Mouse (Mus musculus) cerebellum, adult 2 months (tissue): Measurements from ENCODE around the gene BC048562. TPM values are rescaled to one million over a fixed set of nuclear protein-coding genes. Genes with fewer than 3 reads are reported as not detected.

ENCODE experiments used
- DNase-seq, 2 experiments: peaks; one replicate each; pipeline ENCODE4 v3.0.0; 2021
- H3K27ac ChIP-seq: fragments of 200-500 bp; 2 replicates; pipeline ENCODE4 v1.5.1; 2012; ENCODE audit warnings: low read length, control low read depth, inconsistent platforms; ENCODE audit not compliant: insufficient read depth
- H3K27me3 ChIP-seq: fragments of 200-500 bp; 2 replicates; pipeline ENCODE4 v1.6.1; 2012; ENCODE audit warnings: inconsistent platforms, mild to moderate bottlenecking, low read length, moderate library complexity; ENCODE audit not compliant: control insufficient read depth, insufficient read depth
- H3K4me1 ChIP-seq: fragments of 200-500 bp; 2 replicates; pipeline ENCODE4 v1.6.1; 2011; ENCODE audit warnings: low read length; ENCODE audit not compliant: control insufficient read depth, insufficient read depth
- H3K4me3 ChIP-seq: fragments of 200-500 bp; replicated peaks from 2 replicates; pipeline ENCODE3; 2011; ENCODE audit warnings: mild to moderate bottlenecking, low read depth, low read length, control low read depth; ENCODE audit not compliant: insufficient read depth
- CTCF ChIP-seq: fragments of 200-500 bp; IDR thresholded peaks from 2 replicates; pipeline ENCODE4 v1.5.1; 2011; ENCODE audit warnings: low read depth, mild to moderate bottlenecking, control low read depth, low read length, moderate library complexity, borderline replicate concordance; ENCODE audit not compliant: insufficient read depth
- POLR2A ChIP-seq: fragments of 200-500 bp; IDR thresholded peaks from 2 replicates; pipeline ENCODE4 v1.6.1; 2011; ENCODE audit warnings: low read length, control low read depth, borderline replicate concordance; ENCODE audit not compliant: insufficient read depth
- WGBS: fragments of 180-500 bp; shearing (Covaris S2); methylation state at CpG from one replicate; pipeline ENCODE4 v1.1.7; 2018; 5-methylcytosine and 5-hydroxymethylcytosine counted together
- polyA plus RNA-seq: library from polyadenylated mRNA; depleted of rRNA; stranded (reverse); fragments of >200 nt; gene quantifications from 2 replicates; pipeline ENCODE4 v1.2.3, GENCODE M21; 2012; rRNA removed

The BC048562 gene
- polyA plus RNA-seq, 1 experiment, result not detected

DNA sequence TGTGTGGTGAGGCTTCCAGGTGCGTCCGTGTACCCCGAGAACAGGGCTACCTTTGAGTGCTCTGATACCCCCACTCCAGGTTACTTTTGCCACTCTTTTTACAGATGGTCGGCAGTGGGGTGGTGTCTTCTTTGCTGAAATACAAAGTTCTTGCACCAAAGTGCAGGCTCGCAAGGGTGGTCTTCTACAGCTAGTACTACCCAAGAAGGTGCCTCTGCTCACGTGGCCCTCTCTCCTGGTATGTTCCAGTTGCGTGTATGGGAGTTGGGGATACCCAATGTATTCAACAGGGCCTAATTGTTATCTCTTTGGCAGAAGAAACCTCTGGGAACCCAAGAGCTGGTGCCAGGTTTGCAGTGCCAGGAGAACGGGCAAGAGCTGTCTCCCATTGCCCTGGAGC lies 57.0 kb downstream of the BC048562 start:
- TF ChIP-seq POLR2A (no peak), CTCF (no peak)
- no peak overlapping the region for H3K27ac ChIP-seq
- H3K4me3 ChIP-seq, result no peak overlapping the region
- no peak for DNase-seq
- WGBS, result 91% methylated on average over 8 of the region's 8 CpGs
- H3K27me3 ChIP-seq, result no peaks in the 10 kb centered on the region
- H3K4me1 ChIP-seq, result peaks cover 16% of the 10 kb centered on the region

DNA sequence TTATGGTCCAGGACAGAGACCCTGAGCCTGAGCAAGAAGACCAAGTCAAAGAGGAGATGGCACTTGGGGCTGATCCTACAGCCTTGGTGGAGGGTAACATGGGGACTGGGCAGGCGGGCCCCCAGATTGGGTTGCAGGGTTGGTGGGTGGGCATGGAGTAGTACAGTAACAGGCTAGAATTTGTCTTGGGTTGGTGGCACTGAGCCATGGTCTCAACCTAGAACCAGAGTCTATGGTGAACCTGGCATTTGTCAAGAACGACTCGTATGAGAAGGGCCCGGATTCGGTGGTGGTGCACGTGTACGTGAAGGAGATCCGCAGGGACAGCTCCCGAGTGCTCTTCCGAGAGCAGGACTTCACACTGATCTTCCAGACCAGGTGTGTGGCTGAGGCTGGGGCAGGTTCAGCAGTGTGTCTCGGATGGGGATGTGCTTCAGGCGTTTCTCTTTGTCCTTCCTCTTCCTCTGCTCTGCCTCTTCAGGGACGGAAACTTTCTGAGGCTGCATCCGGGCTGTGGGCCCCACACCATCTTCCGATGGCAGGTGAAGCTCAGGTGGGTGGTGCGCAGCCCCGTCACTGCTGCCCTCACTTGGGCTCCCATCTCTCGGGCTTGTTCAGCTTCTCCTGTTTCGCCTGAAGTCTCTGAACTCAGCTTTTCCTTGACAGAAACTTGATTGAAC lies 58.0 kb downstream of the BC048562 start:
- DNase-seq, result no peak
- 94% methylated on average over 19 of the region's 19 CpGs for WGBS
- no peaks in the 10 kb centered on the region for H3K27me3 ChIP-seq
- TF ChIP-seq POLR2A (no peak), CTCF (no peak)
- no peak overlapping the region for H3K4me3 ChIP-seq
- H3K27ac ChIP-seq, result no peak overlapping the region
- H3K4me1 ChIP-seq, result peaks cover 13% of the 10 kb centered on the region

DNA sequence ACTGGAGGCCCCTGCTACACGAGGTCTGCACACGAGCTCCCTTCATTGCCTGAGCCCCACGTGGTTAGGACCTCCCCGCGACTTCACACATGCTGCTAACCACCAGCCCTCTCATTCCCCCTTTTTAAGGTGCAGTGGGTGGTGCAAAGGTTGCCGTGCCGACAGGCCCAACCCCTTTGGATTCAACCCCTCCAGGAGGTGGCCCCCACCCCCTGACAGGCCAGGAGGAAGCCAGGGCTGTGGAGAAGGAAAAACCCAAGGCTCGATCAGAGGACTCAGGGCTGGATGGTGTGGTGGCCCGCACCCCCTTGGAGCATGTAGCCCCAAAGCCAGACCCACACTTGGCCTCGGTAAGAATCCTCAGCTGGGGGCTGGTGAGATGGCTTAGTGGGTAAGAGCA lies 58.6 kb downstream of the BC048562 start:
- DNase-seq, result no peak
- no peak overlapping the region for H3K27ac ChIP-seq
- H3K27me3 ChIP-seq, result no peaks in the 10 kb centered on the region
- WGBS, result 67% methylated on average over 10 of the region's 10 CpGs
- TF ChIP-seq CTCF, result no peak
- no peak for TF ChIP-seq POLR2A
- H3K4me1 ChIP-seq, result peaks cover 9% of the 10 kb centered on the region
- H3K4me3 ChIP-seq, result no peak overlapping the region

Other genes starting within 250 kb of the BC048562 start
- gene Bsn, start 246.1 kb upstream of the BC048562 start, polyA plus RNA-seq, result 70.0 and 77.6 TPM in 2 replicates
- 33.8 and 38.6 TPM in 2 replicates for gene Dag1, start 172.5 kb upstream of the BC048562 start, polyA plus RNA-seq
- 94.1 and 97.5 TPM in 2 replicates for gene Nicn1, start 146.1 kb upstream of the BC048562 start, polyA plus RNA-seq
- 63.2 and 64.2 TPM in 2 replicates for gene Amt, start 139.6 kb upstream of the BC048562 start, polyA plus RNA-seq
- gene Rhoa, start 130.4 kb upstream of the BC048562 start, polyA plus RNA-seq, result 198 and 201 TPM in 2 replicates
- gene Tcta, start 130.3 kb upstream of the BC048562 start, polyA plus RNA-seq, result 55.2 and 58.9 TPM in 2 replicates
- gene Gpx1, start 97.6 kb upstream of the BC048562 start, polyA plus RNA-seq, result 247 and 249 TPM in 2 replicates
- 97.5 and 104 TPM in 2 replicates for gene Usp4, start 88.6 kb upstream of the BC048562 start, polyA plus RNA-seq
- 1.3 and 1.7 TPM in 2 replicates for gene 1700102P08Rik, start 43.7 kb upstream of the BC048562 start, polyA plus RNA-seq
- 0.13 and 0.17 TPM in 2 replicates for gene Ccdc36, start 8.0 kb upstream of the BC048562 start, polyA plus RNA-seq
- gene Ccdc71, start 24.0 kb downstream of the BC048562 start, polyA plus RNA-seq, result 23.4 and 27.6 TPM in 2 replicates
- 36.2 and 47.1 TPM in 2 replicates for gene Klhdc8b, start 25.1 kb downstream of the BC048562 start, polyA plus RNA-seq
- 31.0 and 34.2 TPM in 2 replicates for gene Lamb2, start 43.3 kb downstream of the BC048562 start, polyA plus RNA-seq
- 192 and 212 TPM in 2 replicates for gene Usp19, start 54.1 kb downstream of the BC048562 start, polyA plus RNA-seq
- 99.4 and 107 TPM in 2 replicates for gene Qars, start 71.2 kb downstream of the BC048562 start, polyA plus RNA-seq
- gene Qrich1, start 80.3 kb downstream of the BC048562 start, polyA plus RNA-seq, result 117 and 124 TPM in 2 replicates
- gene Impdh2, start 123.8 kb downstream of the BC048562 start, polyA plus RNA-seq, result 70.6 and 76.9 TPM in 2 replicates
- 63.0 and 69.3 TPM in 2 replicates for gene Ndufaf3, start 131.0 kb downstream of the BC048562 start, polyA plus RNA-seq
- 215 and 239 TPM in 2 replicates for gene Dalrd3, start 133.4 kb downstream of the BC048562 start, polyA plus RNA-seq
- gene Wdr6, start 142.3 kb downstream of the BC048562 start, polyA plus RNA-seq, result 97.4 and 107 TPM in 2 replicates
- 102 and 105 TPM in 2 replicates for gene P4htm, start 161.2 kb downstream of the BC048562 start, polyA plus RNA-seq
- gene Arih2, start 212.9 kb downstream of the BC048562 start, polyA plus RNA-seq, result 53.7 and 54.2 TPM in 2 replicates
- 18.2 and 19.1 TPM in 2 replicates for gene Slc25a20, start 225.6 kb downstream of the BC048562 start, polyA plus RNA-seq